Mouse (Mus musculus) spleen, adult 12 weeks (tissue): ENCODE data around the gene Map3k4.
"Not testable (repeated sequence)": the region's sequence is repeated elsewhere in the genome, so short reads cannot be mapped to it uniquely, and the experiment has no call there.

ENCODE experiments used
- DNase-seq: peaks from one replicate; pipeline ENCODE4 v3.0.0; 2022; ENCODE audit warnings: low spot score

Gene Map3k4

GRCm38 (mm10) chr17:12307251-12308135, 11.1 kb downstream of the Map3k4 start:
- DNase-seq: no peak

DNA sequence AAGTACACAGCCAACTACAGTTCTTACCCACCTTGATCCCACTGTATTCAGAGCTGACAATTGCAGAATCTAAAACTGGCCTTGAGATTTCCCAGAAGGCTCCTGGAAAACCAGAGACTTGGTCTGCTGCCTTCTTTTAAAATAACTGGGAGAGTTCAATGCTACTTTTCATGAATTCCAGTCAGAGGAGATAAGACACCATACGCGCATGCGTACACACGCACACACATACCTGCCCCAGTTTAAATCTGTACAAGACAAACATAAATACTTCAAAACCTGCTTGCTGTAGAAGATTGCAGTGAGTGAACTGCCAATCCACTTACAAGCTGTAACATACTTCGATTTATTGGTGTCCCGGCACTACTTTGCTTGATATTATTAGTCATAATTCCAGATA, 13.9 kb downstream of the Map3k4 start:
- DNase-seq: no peak

GRCm38 (mm10) chr17:12300896-12301706, 17.5 kb downstream of the Map3k4 start:
- peak; percentile 29 for DNase-seq

DNA sequence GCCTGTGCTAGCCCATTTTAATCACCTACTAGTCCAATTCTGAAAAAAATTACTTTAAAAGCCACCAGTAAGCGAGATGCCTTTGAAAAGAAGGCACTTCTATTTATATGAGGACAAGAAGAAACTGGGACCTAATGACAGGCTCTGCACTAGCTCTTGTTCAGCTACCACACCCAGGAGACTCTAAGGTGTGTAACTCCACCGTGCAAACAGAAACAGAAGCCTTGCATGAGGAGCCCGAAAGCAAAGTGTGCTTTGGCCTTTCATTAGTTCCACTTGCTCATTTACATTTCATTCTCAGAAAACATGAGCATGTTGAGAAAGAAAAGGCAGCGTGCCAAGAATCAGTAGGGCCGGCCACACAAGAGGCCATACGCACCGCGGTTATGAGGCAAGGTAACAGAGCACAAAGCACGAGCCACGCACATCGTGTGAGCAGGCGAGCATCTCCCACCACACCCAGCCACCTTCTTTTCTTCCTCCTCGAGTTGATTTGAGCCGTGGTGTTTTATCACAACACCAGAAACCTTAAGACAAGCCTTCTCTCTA, 18.4 kb downstream of the Map3k4 start:
- no peak for DNase-seq

GRCm38 (mm10) chr17:12299371-12299770, 19.2 kb downstream of the Map3k4 start:
- no peak for DNase-seq

- no peak for DNase-seq
These were observed 20.6 kb downstream of the Map3k4 start for GRCm38 (mm10) chr17:12297978-12298377.

DNA sequence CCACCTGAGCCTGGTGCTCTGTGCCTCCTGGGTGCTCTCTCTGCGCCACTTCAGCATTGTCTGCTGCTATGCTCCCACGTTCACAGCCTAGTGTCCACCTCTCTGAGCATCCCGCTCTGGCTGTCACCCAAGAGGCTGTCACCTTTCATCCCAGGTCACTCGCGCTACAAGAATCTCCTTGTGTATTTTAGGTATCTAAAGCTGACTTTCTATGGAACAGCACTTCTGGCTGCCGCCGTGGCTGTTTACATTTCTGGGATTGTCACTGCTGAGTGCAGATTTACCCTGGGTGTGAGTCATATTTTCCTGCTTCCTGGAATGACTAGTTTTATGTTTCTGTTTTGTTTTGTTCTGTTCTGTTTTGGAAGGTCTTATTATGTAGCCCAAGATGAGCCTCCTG, 21.3 kb downstream of the Map3k4 start:
- DNase-seq: no peak

DNA sequence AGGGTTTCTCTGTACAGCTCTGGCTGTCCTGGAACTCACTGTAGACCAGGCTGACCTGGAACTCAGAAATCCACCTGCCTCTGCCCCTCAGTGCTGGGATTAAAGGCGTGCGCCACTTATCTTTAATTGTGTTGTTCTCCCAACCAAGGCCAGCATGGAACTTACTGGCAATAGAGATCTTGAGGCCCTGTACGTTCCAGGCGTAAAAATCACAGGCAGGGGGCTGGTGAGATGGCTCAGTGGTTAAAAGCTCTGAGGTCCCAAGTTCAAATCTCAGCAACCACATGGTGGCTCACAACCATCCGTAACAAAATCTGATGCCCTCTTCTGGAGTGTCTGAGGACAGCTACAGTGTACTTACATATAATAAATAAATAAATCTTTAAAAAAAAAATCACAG, 22.7 kb downstream of the Map3k4 start:
- not testable (repeated sequence) for DNase-seq

DNA sequence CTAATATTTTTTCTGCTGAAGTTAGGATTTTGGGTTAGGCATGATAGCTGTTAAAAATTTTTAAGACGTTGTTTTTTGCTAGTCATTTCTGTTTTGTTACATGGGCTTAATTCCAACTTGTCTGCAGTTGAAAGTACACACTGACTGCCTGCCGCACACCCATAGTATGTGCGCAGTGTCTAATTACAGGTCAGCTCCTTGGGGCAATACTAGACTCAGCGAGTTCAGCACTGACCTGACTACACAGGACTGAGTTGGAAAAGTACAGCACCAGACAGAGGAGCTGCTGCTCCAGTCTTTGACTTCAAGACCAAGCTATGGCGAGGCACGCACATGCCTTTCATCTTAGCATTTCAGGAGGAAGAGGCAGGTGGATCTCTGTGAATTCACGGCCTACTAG, 24.2 kb downstream of the Map3k4 start:
- DNase-seq: no peak

DNA sequence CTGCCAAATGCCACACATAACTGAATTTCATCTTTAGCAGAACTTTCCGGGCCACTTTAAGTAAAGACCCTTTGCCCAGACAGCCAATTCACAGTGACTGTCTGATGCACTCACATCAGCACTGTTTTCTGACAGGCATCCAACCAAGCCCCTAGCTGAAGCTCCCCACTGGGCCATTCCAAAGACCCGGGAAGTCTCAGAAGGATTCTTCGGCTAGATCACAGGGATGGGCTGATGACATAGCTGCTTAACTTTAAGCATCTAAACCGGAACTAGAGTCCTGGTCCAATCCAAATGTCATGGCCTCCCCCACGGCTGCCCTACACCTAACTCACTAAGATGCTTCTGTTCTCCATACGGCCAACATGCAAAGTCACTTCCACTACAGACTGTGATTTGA, 25.0 kb downstream of the Map3k4 start:
- no peak for DNase-seq

- DNase-seq: no peak
These were observed 25.7 kb downstream of the Map3k4 start for GRCm38 (mm10) chr17:12292877-12293276.

DNA sequence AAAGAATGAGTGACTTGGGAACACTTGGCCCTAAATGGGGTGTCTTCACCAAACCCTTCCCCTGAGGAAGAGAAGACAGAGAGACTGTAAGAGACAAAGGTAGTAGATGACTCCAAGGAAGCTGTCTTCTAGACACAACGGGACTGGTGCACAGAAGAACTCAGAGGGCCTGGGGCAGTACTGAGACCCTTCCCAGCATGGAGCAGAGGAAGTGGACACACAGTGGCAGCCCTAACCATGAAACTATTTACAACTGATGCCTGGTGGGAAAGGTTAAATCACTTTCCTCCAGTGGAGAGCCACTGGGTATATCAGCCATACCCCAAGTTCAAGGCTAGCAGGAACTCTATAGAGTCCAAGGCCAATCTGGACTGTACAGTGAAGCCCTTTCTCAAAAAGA, 26.2 kb downstream of the Map3k4 start:
- no peak for DNase-seq

GRCm38 (mm10) chr17:12291151-12291550, 27.4 kb downstream of the Map3k4 start:
- no peak for DNase-seq

DNA sequence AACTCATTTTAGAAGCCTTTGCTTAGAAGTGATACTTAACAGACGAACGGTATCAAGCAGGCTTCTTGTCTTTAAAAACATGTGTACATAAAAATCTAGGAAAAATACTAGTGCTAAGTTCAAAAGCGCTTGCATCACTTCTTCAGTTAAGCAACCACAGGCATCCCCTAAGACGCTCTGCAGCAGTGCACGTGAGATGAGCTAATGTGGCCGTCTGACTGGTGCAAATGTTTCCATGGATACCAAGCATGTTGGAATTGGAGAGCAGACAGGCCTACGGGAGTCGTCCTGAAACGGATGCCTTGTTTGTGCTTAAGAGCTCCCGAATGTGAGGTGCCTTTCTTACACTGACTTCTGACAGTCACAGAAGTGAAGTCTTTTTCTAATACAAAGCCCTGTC, 27.9 kb downstream of the Map3k4 start:
- DNase-seq: no peak

DNA sequence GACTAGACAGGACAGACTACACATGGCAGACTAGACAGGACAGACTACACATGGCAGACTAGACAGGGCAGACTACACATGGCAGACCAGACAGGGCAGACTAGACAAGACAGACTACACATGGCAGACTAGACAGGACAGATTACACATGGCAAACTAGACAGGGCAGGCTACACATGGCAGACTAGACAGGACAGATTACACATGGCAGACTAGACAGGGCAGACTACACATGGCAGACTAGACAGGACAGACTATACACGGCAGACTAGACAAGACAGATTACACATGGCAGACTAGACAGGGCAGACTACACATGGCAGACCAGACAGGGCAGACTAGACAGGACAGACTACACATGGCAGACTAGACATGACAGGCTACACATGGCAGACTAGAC, 28.8 kb downstream of the Map3k4 start:
- DNase-seq: not testable (repeated sequence)

DNA sequence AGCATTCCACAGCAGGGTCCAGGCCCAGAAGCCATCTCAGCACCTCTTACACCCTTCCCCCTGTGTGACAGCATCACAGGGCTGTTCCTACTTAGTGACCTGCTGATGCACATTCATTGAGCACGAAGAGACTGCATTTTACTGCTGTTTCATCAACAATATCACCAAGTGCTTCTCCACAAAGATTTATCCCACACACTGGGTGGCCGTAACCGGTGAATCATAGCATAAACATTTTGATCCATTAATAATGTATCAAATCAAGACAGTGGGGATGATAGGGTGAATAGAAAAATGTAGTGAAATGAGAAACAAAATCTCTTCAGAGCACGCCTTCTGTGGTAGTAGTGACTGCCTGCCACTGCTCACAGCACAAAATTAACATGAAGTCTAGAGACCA, 29.7 kb downstream of the Map3k4 start:
- DNase-seq: no peak

DNA sequence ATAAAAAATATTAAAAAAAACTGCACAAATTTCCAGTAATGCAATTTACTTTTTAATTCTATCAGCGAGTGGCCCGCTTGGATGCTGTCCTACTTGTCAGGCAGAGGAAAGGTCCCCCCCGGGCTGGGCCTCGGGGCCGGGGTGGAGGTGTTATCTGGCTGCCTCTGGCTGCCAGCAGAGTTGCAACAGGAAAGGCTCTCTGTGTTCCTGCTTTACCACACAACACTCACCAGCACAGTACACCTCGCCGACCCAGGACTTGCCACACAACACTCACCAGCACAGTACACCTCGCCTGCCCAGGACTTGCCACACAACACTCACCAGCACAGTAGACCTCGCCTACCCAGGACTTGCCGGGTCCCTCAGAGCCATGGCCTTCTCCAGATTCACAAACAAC, 38.8 kb downstream of the Map3k4 start:
- no peak for DNase-seq

DNA sequence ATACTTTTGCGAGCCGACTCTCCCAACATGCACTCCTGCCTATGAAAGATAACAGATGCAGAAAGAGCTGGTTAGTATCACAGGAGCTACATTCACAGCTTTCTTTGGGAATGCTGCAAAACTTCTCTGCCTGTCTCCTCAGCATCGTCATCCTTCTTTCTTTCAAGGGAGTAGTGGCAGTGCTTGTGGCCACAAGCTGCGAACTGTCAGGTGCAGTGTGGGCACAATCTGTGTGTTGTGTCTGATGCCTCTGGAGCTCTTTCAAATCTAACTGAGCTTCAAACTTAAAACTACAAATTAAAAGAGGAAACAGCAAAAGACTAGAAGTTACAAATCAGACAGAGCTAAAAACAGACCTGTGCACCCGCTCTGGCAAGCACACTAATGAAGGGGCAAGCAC, 40.5 kb downstream of the Map3k4 start:
- DNase-seq: no peak

DNA sequence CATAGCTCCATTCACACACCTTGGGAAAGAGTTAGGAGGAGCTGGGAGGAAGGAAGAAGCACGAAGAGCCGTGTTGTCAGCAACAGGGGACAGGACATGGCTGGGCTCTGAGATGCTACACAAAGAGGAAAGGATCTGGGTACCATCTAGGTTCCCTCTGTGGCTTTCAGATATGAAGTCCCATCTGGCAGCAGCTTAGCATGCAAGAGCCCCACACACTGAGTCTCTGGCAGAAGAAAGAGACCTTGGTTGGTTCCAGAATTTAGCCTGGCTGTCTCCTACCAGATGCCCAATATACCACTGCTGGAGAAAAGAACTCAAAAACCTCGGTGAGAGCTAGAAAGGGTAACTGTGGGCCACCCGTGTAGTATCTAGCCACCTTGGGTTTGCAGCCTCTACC, 41.3 kb downstream of the Map3k4 start:
- no peak for DNase-seq

- DNase-seq: no peak
These were observed 41.9 kb downstream of the Map3k4 start for GRCm38 (mm10) chr17:12276496-12277200.

DNA sequence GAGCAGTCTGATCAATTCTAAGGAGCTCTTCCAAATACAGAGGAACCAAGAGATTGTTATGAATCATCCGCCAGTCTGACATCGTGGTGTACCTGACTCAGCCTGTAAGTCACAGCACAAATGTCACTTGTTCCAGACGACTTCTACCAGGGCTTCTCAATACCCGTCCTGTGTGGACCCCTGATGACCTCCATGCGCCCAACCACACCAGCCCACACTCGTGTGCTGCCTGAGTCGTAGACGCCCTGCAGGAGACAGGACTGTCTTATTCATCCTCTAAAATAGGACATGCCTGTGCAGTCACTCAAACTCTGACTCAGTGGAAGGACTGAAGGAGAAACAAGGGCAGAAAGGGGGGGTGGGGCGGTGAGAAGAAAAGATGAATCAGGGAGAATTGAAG, 42.8 kb downstream of the Map3k4 start:
- DNase-seq: no peak

DNA sequence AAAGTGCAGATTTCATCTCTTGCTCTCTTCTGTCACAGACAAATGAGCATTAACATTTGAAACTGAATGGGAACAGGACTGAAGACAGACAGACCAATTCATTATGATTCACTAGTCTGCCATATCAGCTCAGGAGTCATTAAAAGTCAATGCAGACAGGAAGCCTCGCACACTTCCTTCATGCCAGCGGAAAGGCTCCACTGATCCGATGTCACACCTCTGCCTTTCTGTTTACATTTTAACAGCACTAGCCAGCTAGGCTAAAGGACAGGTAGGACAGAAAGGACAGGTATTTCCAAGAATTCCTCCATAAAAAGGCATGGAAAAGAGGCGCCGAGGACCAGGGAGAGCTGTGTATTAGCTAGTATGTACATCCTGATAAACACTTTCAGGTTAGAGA, 45.6 kb downstream of the Map3k4 start:
- no peak for DNase-seq
